Mouse (Mus musculus) heart, postnatal 36 days (tissue): ENCODE results near the gene 3425401B19Rik. TPM values are rescaled to one million over a fixed set of nuclear protein-coding genes. Genes with fewer than 3 reads are reported as not detected.

Experiments used
- DNase-seq, 2 experiments: peaks; one replicate each; pipeline ENCODE4 v3.0.0; 2021 to 2022
- intact Hi-C: fragments of 180-260 bp; cut with DNase I; formaldehyde crosslinking; loops from one replicate; pipeline ENCODE4 v1.15.1; 2025
- total RNA-seq, 2 experiments: library from RNA; stranded (reverse); gene quantifications; 2 replicates each; pipeline ENCODE4 v1.2.3; 2021

Gene 3425401B19Rik
- 100 to 1,000 TPM; 127 to 148 TPM for total RNA-seq

DNA sequence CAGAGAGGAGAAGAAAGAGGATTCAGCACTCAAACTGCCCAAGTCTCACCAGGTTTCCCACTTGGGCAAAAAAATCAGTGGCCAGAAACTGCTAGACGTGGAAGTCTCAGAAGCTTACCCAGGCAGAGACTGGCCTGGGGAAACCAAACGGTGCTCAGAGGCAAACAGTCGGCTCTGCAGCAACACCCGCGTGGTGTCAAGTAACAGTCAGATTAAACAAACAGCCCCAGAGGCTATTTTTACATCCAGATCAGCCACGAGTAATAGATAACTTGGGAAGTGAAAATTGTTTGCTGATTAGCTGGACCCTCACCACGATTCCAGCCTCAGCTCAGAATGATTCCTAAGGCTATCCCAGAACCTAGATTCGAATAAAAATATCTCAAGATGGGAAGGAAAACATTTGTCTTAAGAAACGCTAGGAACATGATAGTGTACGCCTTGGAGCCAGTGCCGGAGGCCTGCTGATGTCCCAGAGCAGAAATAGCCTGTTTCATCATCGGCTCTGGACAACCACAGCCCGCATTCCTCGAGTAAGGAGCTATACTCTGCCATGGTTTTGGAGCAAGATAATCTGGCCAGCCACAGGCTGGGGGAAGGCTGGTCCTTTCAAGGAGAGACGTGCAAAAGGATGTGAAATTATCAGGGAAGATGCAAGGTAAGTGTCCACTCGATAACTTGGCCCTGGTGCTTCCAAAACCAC, at the start of gene 3425401B19Rik:
Gene 3425401B19Rik (minus strand): TSS at position 170 of the 703 bp plus-strand sequence.
- peak; percentile 16 to 53 for DNase-seq
- intact Hi-C loops = loop anchor here (10.0 kb wide), 1 partner anchor 210 kb away; no protein-coding TSS in a partner anchor

DNA sequence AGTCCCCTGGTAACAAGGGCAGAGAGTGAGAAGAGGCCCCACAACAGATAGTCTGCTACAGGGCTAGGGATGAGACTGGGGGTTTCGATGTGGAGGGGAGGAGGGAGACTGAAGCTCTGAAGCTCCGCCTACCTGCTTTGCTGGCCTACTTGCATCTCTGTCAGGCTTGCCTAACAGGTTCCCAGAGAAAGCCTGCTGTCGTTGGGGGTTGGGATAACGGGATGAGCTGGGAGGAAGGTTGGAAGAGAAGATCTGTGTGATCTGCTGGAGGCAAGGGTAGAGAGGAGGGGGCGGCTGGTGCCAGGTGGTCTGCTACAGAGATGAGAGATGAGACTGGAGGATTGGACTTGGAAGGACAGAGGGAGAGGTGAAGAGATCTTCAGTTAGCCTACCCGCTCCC, 47.9 kb upstream of the 3425401B19Rik start:
- intact Hi-C loops = no loop called here
- no peak for DNase-seq

DNA sequence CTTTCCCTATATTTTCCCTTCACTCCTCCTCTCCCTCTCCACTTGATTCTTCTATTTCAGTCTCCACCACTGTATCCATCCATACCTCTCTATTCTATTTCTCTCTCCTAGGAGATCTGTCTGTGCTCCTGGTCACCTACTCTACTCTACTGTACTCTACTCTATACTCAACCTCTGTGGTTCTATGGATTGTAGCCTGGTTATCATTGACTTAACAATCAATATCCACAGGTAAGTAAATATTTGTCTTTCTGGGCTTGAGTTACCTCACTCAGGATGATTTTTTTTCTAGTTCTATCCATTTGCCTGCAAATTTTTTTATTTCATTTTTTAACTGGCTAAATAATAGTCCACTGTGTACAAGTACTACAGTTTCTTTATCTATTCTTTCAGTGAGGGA, 41.8 kb upstream of the 3425401B19Rik start:
- intact Hi-C loops = no loop called here
- no peak for DNase-seq

DNA sequence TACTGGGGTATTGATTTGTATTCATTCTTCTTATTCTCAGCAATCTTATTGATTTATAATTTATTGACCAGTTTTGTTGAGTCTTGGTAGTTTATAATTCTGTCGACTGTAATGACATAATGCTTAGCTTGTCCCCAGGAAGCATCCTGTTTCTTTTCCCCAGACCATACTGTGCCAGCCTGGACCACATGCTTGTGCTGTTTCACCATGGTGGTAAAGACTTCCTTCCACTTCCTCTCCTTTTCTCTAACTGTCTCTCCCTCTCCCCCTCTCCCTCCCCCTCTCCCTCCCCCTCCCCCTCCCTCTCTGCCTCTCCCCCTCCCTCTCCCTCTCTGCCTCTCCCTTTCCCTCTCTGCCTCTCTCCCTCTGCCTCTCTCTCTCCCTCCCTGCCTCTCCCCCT, 36.4 kb upstream of the 3425401B19Rik start:
- intact Hi-C loops = no loop called here

DNA sequence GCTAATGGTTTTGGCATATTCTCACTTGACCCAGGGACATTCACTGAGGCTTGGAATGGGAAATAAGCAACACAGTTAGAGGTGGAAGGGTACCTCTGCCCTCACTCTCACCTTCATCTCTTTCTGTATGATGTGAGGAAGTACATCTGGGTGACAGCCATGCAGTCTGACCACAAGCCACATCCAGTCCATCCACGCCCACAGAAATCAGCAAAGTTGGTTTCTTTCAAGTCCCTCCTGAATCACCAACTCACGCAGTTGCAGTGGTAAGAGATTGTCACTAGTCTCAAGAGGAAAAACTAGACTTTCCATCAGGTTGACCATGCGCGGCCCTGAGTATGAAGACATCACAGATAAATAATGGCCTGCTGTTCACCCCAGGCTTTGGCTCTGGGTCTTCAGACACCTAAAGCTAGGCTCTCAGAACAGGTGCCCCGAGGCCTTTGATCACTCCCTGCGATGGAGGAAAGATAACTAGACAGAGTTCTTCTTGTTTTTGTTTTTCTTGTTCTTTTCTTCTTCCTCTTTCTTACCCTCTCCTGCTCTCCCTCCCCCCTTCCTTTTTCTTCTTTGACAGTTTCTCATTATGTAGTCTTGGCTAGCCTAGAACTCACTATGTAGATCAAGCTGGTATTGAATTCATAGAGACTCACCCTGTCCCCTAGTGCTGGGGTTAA, 31.8 kb upstream of the 3425401B19Rik start:
- intact Hi-C loops = loop anchor here (5.0 kb wide), 1 partner anchor 110 kb away; no protein-coding TSS in a partner anchor

More for the DNA sequence above, 36.4 kb upstream of the 3425401B19Rik start:
- no peak for DNase-seq

DNA sequence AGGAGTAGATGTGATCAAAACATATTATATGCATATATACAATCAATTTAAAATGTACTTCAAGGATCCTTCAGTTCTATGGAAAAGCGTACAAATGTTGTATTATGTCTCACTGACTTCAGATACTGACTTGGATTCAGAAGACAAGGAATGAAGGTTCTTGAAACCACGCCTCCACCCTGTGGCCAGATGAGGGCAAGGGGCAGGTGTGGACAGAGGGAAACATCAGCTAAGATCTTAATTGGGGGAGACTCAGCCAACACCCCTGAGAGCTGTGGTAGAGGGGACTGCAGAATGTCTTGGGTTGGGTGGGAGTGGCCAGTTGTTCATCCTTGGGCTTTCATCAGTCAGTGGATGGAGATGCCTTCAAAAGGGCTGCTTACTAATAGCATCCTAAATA, 30.4 kb upstream of the 3425401B19Rik start:
- intact Hi-C loops = loop anchor here (5.0 kb wide), 1 partner anchor 108 kb away; no protein-coding TSS in a partner anchor
- DNase-seq = no peak

More for the DNA sequence above, 31.8 kb upstream of the 3425401B19Rik start:
- no peak for DNase-seq

DNA sequence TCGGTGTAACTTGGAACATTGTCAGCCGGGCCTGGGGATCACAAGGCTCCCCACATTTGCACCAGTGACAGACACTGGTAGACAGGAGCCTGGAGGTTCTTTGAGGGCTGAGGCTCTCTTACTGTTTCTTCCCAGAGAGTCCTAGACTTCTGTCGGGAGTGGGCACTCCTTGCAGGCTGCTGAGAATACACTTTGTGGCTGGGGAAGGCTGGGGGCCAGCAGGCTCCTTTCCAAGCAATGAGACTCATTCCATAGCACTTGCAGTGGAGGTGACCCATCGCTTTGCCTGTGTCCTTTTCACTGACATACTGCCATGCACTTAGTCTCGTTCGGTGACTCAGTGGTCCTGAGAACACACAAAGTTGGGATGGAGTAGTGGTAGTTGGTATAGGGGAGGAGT, 30.0 kb upstream of the 3425401B19Rik start:
- no peak for DNase-seq
- intact Hi-C loops = loop anchor here (5.0 kb wide), 1 partner anchor 108 kb away; no protein-coding TSS in a partner anchor

DNA sequence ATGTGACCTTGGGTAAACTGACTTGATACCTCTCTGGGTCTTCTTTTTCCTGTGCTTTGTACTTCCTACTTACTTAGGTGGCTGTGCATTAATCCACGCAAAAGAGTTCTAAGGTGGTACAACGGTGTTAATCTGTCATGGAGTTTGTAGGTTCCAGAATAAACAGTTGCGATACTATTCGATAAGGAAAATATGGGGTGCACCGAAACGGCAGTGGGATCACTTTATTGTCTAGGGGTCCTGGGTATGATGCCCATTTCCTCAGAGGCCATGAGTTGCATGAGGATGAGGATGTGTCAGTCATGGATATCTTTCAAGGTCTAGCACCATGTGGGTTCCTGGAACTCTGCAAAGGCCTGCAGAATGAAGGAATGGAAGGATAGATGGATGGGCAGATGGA, 24.8 kb upstream of the 3425401B19Rik start:
- intact Hi-C loops = no loop called here

DNA sequence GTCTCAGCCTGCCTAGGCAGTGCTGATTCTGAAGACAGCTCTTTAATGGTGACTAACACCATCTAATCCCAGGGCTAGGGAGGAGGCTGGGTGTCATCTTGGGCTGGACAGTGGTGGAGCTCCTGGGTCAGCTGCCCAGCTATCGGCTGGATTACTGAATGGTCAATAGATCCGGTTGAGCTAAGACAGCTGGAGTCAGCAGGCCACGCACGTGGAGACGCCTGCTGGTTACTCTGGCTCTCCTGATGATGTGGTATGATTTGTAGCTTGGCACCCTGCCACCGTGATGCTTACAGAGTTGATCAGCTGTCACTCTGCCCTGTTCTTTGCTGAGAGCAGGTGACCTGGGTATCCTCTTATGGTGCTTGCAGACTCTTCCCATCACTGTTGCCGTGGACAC, 23.7 kb upstream of the 3425401B19Rik start:
- intact Hi-C loops = no loop called here
- no peak for DNase-seq

More for the DNA sequence above, 24.8 kb upstream of the 3425401B19Rik start:
- no peak for DNase-seq

DNA sequence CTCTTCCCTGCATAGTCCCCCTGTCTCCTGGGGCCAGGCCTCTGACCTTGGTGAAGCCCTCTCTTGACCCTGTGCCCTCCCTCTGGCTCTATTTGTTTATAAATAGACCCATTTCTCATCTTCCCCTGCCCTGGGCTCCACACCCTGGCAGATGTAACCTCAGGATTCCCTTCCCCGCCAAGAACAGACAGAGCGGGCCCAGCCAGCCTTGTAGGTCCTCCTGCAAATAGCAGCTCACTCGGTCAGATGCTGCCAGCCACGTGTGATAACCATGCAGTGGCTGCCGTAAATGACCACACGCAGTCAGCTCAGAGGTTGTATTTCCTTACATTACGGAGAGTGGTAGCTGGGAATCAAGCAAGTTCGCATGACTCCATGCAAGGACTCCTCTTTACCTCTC, 22.8 kb upstream of the 3425401B19Rik start:
- intact Hi-C loops = no loop called here
- DNase-seq = no peak

DNA sequence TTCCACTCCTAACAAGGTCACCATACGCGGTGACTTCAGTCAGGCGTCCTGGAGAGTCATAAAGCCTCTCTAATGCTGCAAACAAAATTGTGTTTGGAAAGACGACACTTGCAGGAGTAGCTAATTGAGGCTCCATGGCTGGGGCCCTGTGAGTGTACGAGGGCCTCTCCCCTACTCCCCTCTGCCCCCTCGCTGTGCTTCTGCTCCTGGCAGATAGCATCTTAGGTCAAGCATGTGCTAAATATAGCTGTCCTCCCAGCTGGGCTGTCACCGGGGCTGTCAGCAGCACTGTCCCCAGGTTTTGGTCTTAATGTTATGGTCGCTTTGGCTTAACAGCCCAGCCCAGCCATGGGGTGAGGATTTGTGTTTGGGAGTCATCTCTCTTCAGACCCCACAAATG, 15.9 kb upstream of the 3425401B19Rik start:
- DNase-seq = peak in 1 of 2 experiments; percentile 36
- intact Hi-C loops = no loop called here

DNA sequence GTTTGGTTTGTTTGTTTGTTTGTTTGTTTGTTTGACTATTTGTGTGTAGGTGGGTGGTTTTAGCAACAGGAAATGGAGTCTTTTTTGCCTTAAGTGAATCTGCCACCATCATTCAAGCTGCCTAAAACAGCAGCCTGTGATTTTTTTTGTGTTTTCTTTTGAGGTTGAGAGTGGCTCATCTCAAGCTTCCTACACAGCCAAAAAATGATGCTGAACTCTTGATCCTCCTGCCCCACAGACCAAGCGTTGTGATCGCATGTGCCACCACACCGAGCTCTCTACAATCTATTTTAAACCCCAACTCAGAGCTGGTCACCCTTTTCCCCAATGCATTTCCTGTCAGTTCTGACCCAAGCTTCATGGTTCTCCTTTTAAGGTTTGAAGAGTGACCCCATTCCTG, 13.5 kb upstream of the 3425401B19Rik start:
- intact Hi-C loops = no loop called here
- no peak for DNase-seq

DNA sequence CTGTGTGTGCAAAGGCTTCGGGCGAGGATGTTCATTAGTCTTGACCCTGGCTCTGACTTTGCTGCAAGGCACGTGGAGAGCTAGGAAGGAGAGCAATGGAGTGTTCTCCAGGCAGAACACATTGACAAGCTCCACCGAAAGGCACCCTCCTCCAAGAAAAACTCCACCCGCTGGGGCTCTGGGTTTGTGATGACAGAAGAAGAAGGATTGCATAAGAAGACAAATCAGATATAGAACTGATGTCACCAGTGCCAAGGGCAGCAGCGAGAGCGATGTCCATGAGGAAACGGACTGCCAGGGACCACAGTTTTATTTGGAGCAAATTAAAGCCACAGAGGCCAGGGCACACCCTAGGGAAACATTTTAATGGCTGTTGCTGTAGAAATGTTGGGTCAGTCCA, 12.7 kb upstream of the 3425401B19Rik start:
- intact Hi-C loops = no loop called here
- no peak for DNase-seq

DNA sequence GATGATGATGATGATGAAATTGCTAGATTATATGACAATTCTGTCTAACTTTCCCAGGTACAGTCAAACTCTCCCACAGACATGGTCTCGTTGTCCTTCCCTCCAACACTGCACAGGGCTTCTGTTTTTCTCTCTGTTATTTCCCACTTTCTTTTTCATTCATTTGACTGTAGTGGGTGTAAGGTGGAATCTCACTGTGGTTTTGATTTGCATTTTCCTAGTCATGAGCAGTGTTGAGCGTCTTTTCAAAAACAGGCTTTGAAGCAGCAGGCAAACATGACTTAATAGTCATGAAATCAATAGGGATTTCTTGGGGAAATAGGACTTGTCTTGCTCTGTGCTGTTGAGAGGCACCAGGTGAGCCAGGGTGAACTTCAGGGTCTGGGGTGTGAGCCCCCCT, 11.3 kb upstream of the 3425401B19Rik start:
- intact Hi-C loops = no loop called here
- no peak for DNase-seq

DNA sequence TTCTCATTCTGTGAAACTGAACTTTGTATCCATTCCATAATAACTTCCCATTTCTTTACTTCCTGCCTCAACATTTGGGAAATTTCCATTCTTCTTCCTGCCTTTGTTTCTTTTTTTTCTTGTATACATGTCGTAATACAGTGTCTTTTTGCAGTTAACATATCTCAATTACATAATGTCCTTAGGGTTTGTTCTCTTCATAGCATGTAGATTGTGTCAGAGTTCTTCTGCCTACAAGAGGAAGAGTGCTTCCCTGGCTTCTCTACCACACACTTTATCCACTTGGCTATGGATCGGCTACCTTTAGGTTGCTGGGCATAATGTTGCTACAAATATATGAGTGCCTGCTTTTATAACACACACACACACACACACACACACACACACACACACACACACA, 10.8 kb upstream of the 3425401B19Rik start:
- DNase-seq = no peak
- intact Hi-C loops = no loop called here

DNA sequence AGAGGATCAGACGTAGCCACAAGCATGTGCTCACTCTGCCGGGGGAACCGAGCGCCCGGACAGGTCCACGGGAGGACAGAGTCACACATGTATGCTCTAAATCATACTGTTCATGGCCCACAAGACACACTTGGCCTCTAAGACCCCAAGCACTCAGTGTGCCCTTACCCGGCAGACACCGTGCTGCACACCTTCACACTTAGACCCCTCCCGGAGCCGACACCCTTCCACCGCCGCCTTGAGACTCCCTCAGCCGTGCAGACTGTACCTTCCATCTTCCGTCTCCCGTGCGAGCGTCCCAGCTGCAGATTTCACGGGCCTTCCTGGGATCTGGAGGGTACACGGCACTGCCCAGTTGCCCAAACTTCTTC, 373 bp downstream of the 3425401B19Rik start:
- intact Hi-C loops = loop anchor here (5.0 to 10.0 kb wide), 2 partner anchors 210 to 273 kb away; no protein-coding TSS in a partner anchor
- DNase-seq = no peak

DNA sequence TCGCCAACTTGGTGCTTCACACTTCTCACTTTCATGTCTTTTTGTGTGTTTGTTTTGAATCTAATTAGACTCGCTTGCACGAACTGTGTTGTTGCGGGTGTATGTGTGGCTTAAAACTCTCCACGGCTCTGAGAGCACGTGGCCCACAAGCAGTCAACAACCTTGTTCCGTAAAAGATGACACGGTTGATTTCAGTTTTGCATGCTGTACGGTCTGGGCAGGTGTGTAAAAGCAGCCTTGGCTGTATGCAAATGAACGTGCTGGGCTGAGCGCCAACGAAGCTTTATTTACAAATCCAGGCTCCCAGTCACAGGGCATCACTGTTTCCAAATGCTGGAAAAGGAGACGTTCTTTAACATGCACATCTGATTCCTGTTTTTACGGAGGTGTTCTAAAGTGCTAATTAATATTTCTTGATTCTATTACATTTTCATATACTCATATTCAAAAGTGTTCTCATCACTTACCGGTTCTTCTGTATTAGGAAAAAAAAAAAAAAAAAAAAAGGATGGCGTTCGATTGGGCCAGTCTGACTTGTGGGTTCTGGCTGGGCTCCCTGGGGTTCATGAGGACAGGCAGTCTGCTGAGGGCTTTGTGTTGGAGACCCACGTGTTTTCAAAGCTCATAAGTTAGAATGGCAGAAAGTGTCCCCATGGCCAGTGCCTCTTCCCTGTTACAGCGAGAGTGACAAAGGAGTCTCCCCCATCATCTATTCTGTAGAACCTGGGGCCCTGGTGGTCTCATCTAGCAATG, 935 bp downstream of the 3425401B19Rik start:
- intact Hi-C loops = loop anchor here (5.0 to 10.0 kb wide), 2 partner anchors 211 to 273 kb away; no protein-coding TSS in a partner anchor
- no peak for DNase-seq

DNA sequence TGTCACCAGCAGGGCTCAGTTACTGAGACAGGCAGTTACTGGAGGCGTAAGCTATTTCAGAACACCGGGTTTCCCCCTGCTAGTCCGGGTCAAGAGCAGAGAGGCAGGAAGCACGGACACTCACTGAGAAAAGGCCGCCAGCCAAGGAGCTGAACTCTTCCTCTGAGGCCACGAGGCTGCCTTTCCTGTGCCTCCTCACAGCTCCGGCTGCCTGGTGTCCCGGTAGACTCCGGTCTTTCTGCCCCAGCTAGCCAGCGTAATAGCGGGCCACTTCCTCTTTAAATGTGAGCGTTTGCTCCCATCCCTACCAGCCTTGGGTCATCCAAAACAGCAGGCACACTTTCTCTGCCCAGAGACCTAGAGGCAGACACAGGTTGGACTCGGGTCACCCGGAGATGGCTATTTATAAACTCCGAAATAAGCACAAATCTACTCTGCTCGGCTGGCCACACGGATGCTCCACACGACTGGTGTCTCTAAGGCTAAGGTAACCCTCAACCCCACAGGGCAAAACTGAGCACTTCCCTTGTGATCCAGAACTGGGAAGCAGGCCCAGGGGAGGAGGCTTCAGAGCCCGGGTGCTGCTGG, 1.7 kb downstream of the 3425401B19Rik start:
- intact Hi-C loops = loop anchor here (5.0 to 10.0 kb wide), 2 partner anchors 211 to 274 kb away; no protein-coding TSS in a partner anchor
- peak; percentile 44 to 54 for DNase-seq

DNA sequence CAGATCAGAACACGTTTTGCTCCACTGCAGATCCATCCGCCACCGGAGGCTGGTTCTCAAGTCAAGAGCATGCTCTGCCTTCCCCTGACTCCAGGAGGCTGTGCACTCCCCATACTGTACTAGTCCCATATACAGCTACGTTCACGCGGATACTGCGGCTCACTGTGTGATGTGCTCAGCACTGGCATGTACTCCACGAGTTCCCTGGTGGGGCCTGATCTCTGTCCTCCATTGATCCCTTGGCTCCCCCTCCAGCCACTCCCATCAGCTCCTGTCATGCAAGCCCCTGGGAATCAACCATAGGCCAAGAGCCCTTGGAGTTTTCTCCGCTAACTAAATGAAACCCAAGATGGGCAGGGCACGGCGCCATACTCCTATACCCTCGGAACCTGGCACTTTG, 2.6 kb downstream of the 3425401B19Rik start:
- no peak for DNase-seq
- intact Hi-C loops = loop anchor here (5.0 to 10.0 kb wide), 2 partner anchors 212 to 275 kb away; no protein-coding TSS in a partner anchor

DNA sequence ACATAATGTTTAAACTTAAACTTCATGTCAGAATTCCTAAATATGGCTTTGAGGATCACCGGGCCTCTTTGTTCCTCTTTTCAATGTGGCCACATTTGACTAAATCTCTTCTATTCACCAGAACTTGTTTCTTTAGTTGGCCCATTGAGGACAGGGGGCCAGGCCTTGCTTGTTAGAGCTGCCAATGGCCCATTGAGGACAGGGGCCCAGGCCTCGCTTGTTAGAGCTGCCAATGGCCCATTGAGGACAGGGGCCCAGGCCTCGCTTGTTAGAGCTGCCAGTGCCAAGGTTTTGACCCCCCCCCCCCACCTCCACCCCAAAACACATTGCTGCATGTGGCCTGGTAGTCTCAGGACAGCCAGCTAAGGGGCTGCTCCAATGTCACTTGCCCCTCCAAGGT, 3.5 kb downstream of the 3425401B19Rik start:
- intact Hi-C loops = loop anchor here (5.0 to 10.0 kb wide), 2 partner anchors 213 to 276 kb away; no protein-coding TSS in a partner anchor
- DNase-seq = no peak
